Mouse (Mus musculus): ENCODE measurements at regions not wholly inside any gene's neighbourhood (a gene's known extent, or its start where the extent isn't known, plus 50 kb on each side); places are given as distances from the start of the nearest gene placed in this dataset.

DNA sequence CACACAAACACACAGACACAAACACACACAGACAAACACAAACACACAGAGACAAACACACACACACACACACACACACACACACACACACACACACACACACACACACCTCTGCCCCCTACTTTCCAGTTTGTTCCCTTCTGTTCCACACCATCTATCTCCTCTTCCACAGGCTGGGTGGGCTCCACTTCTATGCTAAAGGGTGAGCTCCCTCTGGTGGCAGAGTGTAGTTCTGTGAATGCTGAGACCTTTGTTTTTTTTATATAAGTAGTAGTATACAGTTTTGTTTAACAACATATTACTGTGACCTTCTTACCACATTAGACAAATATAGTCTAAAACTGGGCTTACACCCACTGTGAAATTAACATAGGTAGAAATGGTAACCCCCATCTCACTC is 93.3 kb downstream of the Tmem38b start:
- TF ChIP-seq CTCF (IDR thresholded peaks at IDR 0.05; ENCODE audit: borderline replicate concordance, insufficient read depth, low read length) (peak; percentile 31; the same call in 1 of the 2 replicates), POLR2A (IDR thresholded peaks at IDR 0.05; ENCODE audit: low read depth, low read length) (no peak)

Measured in embryonic fibroblast, embryonic 13.5 days (primary cell).